Mouse (Mus musculus) neural tube, embryonic 14.5 days (tissue): ENCODE measurements around the gene Rnf4. TPM values are rescaled to one million over a fixed set of nuclear protein-coding genes. Genes with fewer than 3 reads are reported as not detected.

Experiments
- ATAC-seq: fragments of 200-750 bp; cut with Nextera tagmentation; 2 replicates; pipeline ENCODE4 v1.8.0; 2017; ENCODE audit warnings: low read depth, mild to moderate bottlenecking, moderate TSS enrichment, moderate library complexity
- H3K27ac ChIP-seq: fragments of 300-500 bp; sonication (generic); 2 replicates; pipeline ENCODE4 v1.5.1; 2014; ENCODE audit warnings: low read depth, mild to moderate bottlenecking, control low read depth, low read length, moderate library complexity, mixed read lengths
- H3K27me3 ChIP-seq: fragments of 300-500 bp; sonication (generic); 2 replicates; pipeline ENCODE4 v1.6.1; 2014; ENCODE audit warnings: low read length; ENCODE audit not compliant: control insufficient read depth, insufficient read depth
- H3K36me3 ChIP-seq: fragments of 300-500 bp; sonication (generic); 2 replicates; pipeline ENCODE4 v1.6.1; 2014; ENCODE audit warnings: low read length, mixed read lengths; ENCODE audit not compliant: control insufficient read depth, insufficient read depth
- H3K4me1 ChIP-seq: fragments of 300-500 bp; sonication (generic); 2 replicates; pipeline ENCODE4 v1.6.1; 2014; ENCODE audit warnings: low read length; ENCODE audit not compliant: control insufficient read depth, insufficient read depth
- H3K4me2 ChIP-seq: fragments of 300-500 bp; sonication (generic); 2 replicates; pipeline ENCODE4 v1.6.1; 2014; ENCODE audit warnings: mild to moderate bottlenecking, low read depth, low read length, control low read depth
- H3K4me3 ChIP-seq: fragments of 300-500 bp; sonication (generic); 2 replicates; pipeline ENCODE4 v1.5.1; 2014; ENCODE audit warnings: low read depth, low read length, control low read depth, mixed read lengths
- H3K9ac ChIP-seq: fragments of 300-500 bp; sonication (generic); replicated peaks from 2 replicates; pipeline ENCODE4 v1.6.1; 2014; ENCODE audit warnings: low read depth, mild to moderate bottlenecking, control low read depth, low read length, mixed read lengths
- H3K9me3 ChIP-seq: fragments of 300-500 bp; sonication (generic); 2 replicates; pipeline ENCODE4 v1.6.1; 2016; ENCODE audit warnings: low read length; ENCODE audit not compliant: control insufficient read depth
- WGBS: fragments of 180-500 bp; shearing (Covaris S2); extraction: QIAGEN DNeasy Blood & Tissue Kit; methylation state at CpG from one replicate; pipeline ENCODE4 v1.1.7; 2014; 5-methylcytosine and 5-hydroxymethylcytosine counted together
- polyA plus RNA-seq: library from polyadenylated mRNA; unstranded; fragments of >200 nt; fragmentation: Nextera tagmentation; extraction: Ambion mirVana; gene quantifications from 2 replicates; pipeline ENCODE4 v1.2.1, GENCODE M21; 2014

Gene Rnf4
- polyA plus RNA-seq, 1 experiment from 2014 or later: 142 TPM

DNA sequence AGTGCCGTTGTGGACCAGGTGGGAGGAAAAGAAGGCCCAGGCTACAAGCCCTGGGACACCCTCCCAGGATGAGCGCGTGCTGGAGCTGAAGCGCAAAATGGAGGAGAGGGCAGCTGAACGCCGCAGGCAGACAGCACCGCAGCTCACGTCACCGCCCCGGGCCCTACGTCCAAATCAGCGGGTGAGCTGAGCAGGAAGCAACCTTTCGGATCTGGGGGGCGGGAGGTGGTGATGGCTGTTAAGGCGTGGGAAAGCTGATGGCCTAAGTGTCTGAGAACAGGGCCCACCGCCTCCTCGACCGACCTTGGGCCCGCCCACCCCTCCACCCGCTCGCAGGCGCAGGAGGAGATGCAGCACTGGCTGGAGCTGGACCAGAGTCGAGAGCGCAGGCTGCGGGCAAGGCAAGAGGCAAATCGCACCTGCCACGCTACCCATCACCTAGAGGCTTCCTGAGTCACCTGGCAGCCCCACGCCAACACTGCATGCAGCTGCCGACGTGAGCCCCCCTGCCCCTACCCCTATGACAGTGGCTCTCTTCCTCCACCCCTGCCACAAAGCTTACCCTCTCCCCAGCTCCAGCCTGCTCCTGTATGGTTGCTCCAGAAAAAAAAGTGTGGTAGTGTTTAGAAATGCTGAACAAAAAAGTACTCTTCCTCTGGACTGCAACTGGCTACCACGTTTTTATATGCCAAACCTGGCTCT, 9.1 kb upstream of the Rnf4 start:
- Histone ChIP-seq H3K36me3 (no peaks in the 10 kb centered on the region), H3K9me3 (no peaks in the 10 kb centered on the region), H3K4me2 (peak overlapping the region; percentile 42), H3K4me1 (0 out of 2 replicates have a peak, but pooled peaks cover 4% of the 10 kb centered on the region), H3K4me3 (peak overlapping the region; percentile 17; the same call in 1 of the 2 replicates), H3K9ac (peak overlapping the region; percentile 54), H3K27ac (no peak overlapping the region), H3K27me3 (no peaks in the 10 kb centered on the region)
- ATAC-seq: peak; percentile 84
- WGBS: 13% methylated on average over 27 of the region's 31 CpGs

DNA sequence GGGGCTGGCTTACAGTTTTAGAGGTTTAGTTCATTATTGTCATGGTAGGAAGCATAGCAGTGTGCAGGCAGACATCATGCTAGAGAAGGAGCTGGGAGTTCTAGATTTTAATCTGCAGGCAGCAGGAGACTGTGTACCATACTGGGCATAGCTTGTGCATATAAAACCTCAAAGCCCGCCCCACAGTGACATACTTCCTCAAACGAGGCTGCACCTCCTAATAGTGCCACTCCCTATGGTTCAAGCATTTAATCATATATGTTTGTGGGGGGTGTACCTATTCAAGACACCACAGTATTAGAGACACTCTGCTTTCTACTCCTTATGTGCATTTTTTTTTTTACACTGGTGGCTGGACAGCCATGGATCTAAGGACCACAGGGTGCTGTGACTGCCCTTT, 6.0 kb upstream of the Rnf4 start:
- Histone ChIP-seq H3K27ac (no peak overlapping the region), H3K36me3 (no peaks in the 10 kb centered on the region), H3K9me3 (no peaks in the 10 kb centered on the region), H3K9ac (no peak overlapping the region), H3K27me3 (no peaks in the 10 kb centered on the region), H3K4me1 (0 out of 2 replicates have a peak, but pooled peaks cover 4% of the 10 kb centered on the region), H3K4me2 (no peak overlapping the region), H3K4me3 (no peak overlapping the region)
- ATAC-seq: no peak
- 86% methylated on average over 2 of the region's 2 CpGs for WGBS

DNA sequence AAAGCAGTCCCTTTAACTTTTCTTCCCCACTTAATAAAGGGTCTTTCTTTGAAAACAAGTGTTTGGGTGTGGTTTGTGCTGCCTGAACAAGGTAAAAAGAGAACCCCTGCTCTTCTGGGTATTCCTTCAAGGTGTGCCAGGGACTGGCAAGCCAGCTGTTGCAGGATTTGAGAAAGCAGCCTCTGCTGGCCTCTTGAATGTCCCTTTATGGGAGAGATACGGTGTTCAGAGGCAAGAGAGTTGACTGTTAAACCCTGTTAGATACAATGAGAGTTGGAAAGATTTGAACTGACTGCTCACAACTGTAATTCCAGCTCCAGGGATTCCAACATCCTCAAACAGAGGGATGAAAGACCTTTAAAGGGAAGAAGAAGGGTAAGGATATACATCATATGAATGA, 2.0 kb upstream of the Rnf4 start:
- no peaks in the 10 kb centered on the region for H3K36me3 ChIP-seq
- H3K4me3 ChIP-seq: no peak overlapping the region
- H3K4me1 ChIP-seq: peaks cover 17% of the 10 kb centered on the region
- H3K9me3 ChIP-seq: no peaks in the 10 kb centered on the region
- 98% methylated on average over 1 of the region's 1 CpGs for WGBS
- H3K9ac ChIP-seq: no peak overlapping the region
- no peak for ATAC-seq
- no peak overlapping the region for H3K4me2 ChIP-seq
- no peak overlapping the region for H3K27ac ChIP-seq
- H3K27me3 ChIP-seq: no peaks in the 10 kb centered on the region

DNA sequence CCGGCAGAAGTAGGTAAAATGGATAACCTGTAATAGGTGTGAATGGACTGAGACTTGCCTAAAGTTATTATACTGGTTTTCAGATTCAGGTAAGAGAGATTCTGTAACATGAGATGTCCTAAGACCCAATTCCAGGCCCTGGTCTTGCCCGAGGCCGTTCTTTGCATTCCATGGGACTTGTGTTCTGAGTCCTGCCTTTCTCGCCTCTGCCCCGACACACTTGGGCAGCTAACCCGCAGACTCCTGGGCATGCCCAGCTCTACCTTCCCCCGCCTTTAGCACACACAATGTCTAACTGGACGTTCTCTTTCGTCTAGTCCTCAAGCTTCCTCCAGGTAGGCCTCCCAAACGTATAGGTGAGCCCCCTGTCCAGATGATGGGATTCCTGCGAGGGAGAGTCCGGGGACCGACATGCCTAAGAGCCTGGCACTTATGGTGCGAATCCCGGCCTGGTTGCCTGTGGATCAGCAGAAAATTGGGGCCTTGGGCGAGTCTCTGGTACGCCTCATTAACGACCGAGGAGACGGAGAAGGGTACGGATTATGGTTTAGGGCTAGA, 471 bp upstream of the Rnf4 start:
- H3K4me1 ChIP-seq: peaks cover 17% of the 10 kb centered on the region
- H3K4me2 ChIP-seq: peak overlapping the region; percentile 84
- peak overlapping the region; percentile 87 for H3K9ac ChIP-seq
- H3K27ac ChIP-seq: peak overlapping the region; percentile 93
- no peaks in the 10 kb centered on the region for H3K27me3 ChIP-seq
- H3K9me3 ChIP-seq: no peaks in the 10 kb centered on the region
- 3% methylated on average over 21 of the region's 21 CpGs for WGBS
- H3K4me3 ChIP-seq: peak overlapping the region; percentile 94
- no peaks in the 10 kb centered on the region for H3K36me3 ChIP-seq
- ATAC-seq: no peak; the same call in 1 of the 2 replicates

DNA sequence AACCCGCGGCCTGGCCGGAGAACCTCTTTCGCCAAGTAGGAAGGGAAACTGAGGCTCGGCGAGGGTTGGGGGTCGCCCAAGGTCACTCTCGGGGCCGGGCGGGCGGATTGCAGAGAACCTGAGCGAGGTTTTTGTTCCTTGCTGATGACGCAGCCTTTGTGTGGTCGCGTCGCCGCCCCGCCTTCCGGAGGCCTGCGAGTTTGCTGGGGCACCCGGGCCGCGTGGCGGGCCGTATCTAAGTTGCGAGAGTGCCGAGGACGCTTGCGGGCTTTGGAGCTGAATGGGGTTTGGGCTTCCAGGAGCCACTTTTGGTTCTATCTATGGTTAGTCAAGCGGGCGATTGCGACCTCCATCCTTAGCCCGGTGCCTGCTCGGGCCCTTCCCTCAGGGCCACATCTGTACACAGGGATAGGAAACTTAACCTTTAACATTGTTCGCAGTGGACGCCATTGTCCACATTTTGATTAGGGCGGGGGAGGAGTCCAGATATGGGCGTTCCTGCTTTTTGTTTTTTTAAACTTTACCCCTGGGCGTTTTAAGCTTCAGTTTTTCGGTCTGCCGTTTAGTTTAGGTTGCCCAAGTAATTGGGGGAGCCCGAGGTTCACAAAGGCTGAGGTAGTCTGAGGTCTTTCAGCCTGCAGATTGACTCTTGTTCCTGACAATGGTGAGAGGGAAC, 824 bp downstream of the Rnf4 start:
- peak overlapping the region; percentile 94 for H3K4me3 ChIP-seq
- under 1% methylated on average over 42 of the region's 42 CpGs for WGBS
- no peaks in the 10 kb centered on the region for H3K9me3 ChIP-seq
- H3K4me1 ChIP-seq: peaks cover 17% of the 10 kb centered on the region
- peak overlapping the region; percentile 96 for H3K4me2 ChIP-seq
- H3K27me3 ChIP-seq: no peaks in the 10 kb centered on the region
- peak overlapping the region; percentile 96 for H3K9ac ChIP-seq
- H3K36me3 ChIP-seq: no peaks in the 10 kb centered on the region
- peak; percentile 19 for ATAC-seq
- peak overlapping the region; percentile 92 for H3K27ac ChIP-seq

DNA sequence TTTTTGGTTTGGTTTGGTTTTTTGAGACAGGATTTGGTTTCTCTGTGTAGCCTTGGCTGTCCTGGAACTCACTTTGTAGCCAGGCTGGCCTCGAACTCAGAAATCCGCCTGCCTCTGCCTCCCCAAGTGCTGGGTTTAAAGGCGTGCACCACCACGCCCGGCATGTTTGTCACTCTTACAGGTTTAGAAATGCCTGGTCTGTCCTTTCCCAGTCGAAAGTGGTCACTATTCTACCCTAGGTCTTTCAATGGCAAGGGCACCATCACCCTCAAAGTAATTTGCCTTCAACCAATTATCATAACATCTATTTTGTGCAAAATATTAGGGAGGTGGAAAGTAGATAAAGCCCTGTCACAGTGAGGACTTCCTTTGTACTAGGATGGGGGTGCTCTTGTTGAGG, 4.2 kb downstream of the Rnf4 start:
- Histone ChIP-seq H3K4me2 (no peak overlapping the region), H3K27me3 (no peaks in the 10 kb centered on the region), H3K36me3 (no peaks in the 10 kb centered on the region; the same call in 1 of the 2 replicates), H3K4me1 (peaks cover 16% of the 10 kb centered on the region), H3K9ac (no peak overlapping the region), H3K27ac (no peak overlapping the region), H3K9me3 (no peaks in the 10 kb centered on the region), H3K4me3 (no peak overlapping the region)
- no peak for ATAC-seq
- WGBS: 98% methylated on average over 6 of the region's 6 CpGs

DNA sequence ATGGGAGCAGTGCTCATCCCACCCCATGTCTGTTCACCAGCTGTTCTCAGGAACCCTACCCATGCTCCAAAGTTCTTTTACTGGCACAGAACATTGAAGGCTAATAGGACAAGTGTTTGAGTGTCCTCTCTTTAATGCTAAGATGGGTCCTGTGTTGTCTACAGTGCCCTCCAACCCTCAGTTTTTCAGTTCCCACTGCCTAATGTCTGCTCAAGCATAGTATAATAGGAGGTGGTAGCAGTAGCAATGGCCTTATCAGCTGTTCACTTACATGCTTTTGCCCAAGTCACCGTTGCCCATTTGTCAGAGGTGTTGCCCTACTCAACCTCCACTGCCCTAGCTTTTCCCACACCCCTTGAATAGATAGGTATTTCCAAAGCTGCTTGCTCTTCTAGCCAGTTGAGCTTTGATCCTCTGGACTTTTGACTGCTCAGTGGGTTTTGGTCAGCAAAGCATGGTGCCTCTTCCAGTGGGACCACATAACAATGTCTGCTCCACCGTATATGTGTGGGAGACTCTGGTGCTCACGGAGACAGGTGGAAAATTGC, 16.1 kb downstream of the Rnf4 start:
- Histone ChIP-seq H3K4me3 (no peak overlapping the region), H3K9ac (no peak overlapping the region), H3K27me3 (no peaks in the 10 kb centered on the region), H3K4me1 (no peaks in the 10 kb centered on the region), H3K4me2 (no peak overlapping the region), H3K36me3 (peaks cover 39% of the 10 kb centered on the region), H3K27ac (no peak overlapping the region), H3K9me3 (no peaks in the 10 kb centered on the region)
- no peak for ATAC-seq
- WGBS: 90% methylated on average over 3 of the region's 3 CpGs

DNA sequence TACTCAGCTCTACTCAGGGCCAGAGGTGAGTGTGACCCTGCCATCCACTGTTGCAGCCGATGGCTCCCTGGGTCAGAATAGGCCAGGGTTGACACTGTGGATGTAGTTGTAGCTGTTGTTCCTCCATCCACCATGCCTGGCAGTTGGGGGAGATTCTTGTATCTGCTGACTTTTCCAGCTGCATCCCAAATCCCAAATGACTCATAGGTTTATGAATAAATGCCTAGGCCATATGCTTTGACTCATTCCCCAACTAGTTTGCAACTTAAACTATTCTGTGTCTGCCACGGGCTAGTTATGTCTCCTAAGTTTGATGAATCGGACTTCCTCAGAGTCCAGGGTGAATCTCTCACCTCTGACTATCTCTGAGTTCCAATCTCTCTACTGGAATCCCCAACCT, 24.2 kb downstream of the Rnf4 start:
- Histone ChIP-seq H3K27me3 (no peaks in the 10 kb centered on the region), H3K4me2 (no peak overlapping the region)

DNA sequence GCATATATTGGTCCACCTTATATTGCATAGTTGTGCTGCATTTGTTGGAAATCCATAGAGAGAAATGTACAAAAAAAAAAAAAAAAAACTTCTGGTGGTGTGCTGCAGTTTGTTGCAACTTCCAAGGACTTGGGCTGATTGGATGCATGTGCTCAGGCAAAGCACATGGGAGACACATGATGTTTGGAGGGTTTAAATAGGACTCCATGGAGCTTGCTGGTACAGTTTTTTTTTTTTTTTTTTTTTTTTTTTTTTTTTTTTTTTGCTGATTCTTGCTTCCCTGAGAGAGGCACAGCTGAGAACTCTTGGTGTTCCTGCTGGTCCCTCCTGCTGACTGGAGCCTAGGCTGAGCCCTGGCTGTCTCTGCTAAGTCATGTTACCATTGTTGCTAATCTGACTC, 27.0 kb downstream of the Rnf4 start:
- Histone ChIP-seq H3K9me3 (no peaks in the 10 kb centered on the region), H3K9ac (no peak overlapping the region), H3K4me2 (no peak overlapping the region), H3K27ac (no peak overlapping the region), H3K27me3 (no peaks in the 10 kb centered on the region), H3K36me3 (no peaks in the 10 kb centered on the region), H3K4me1 (no peaks in the 10 kb centered on the region), H3K4me3 (no peak overlapping the region)
- ATAC-seq: no peak

More for the DNA sequence above, 24.2 kb downstream of the Rnf4 start:
- Histone ChIP-seq H3K4me1 (no peaks in the 10 kb centered on the region), H3K36me3 (0 out of 2 replicates have a peak, but pooled peaks cover 3% of the 10 kb centered on the region), H3K4me3 (no peak overlapping the region), H3K9ac (no peak overlapping the region), H3K9me3 (no peaks in the 10 kb centered on the region), H3K27ac (no peak overlapping the region)
- 97% methylated on average over 3 of the region's 3 CpGs for WGBS
- no peak for ATAC-seq
